Mouse (Mus musculus) heart, embryonic 12.5 days (tissue): Measurements from ENCODE around the gene Cenpx. TPM values are rescaled to one million over a fixed set of nuclear protein-coding genes. Genes with fewer than 3 reads are reported as not detected.

Source experiments
- ATAC-seq: fragments of 200-750 bp; cut with Nextera tagmentation; 2 replicates; pipeline ENCODE4 v1.8.0; 2017; ENCODE audit warnings: moderate TSS enrichment, moderate library complexity; ENCODE audit not compliant: insufficient number of reproducible peaks, low FRiP score
- H3K27ac ChIP-seq: fragments of 300-500 bp; sonication (generic); 2 replicates; pipeline ENCODE4 v1.5.1; 2016; ENCODE audit warnings: mild to moderate bottlenecking, moderate library complexity; ENCODE audit not compliant: poor library complexity, severe bottlenecking
- H3K27me3 ChIP-seq: fragments of 300-500 bp; sonication (generic); replicated peaks from 2 replicates; pipeline ENCODE4 v1.6.1; 2016; ENCODE audit warnings: mild to moderate bottlenecking, moderate library complexity
- H3K36me3 ChIP-seq: fragments of 300-500 bp; sonication (generic); 2 replicates; pipeline ENCODE4 v1.6.1; 2016; ENCODE audit warnings: mild to moderate bottlenecking, moderate library complexity
- H3K4me1 ChIP-seq: fragments of 300-500 bp; sonication (generic); replicated peaks from 2 replicates; pipeline ENCODE4 v1.6.1; 2016; ENCODE audit warnings: mild to moderate bottlenecking
- H3K4me2 ChIP-seq: fragments of 300-500 bp; sonication (generic); 2 replicates; pipeline ENCODE4 v1.6.1; 2016; ENCODE audit warnings: mild to moderate bottlenecking, moderate library complexity
- H3K4me3 ChIP-seq: fragments of 300-500 bp; sonication (generic); 2 replicates; pipeline ENCODE4 v1.5.1; 2016; ENCODE audit warnings: mild to moderate bottlenecking
- H3K9ac ChIP-seq: fragments of 300-500 bp; sonication (generic); 2 replicates; pipeline ENCODE4 v1.6.1; 2016; ENCODE audit warnings: mild to moderate bottlenecking, moderate library complexity
- H3K9me3 ChIP-seq: fragments of 300-500 bp; sonication (generic); replicated peaks from 2 replicates; pipeline ENCODE4 v1.6.1; 2016; ENCODE audit warnings: mild to moderate bottlenecking, moderate library complexity
- WGBS: fragments of 180-500 bp; shearing (Covaris S2); methylation state at CpG from one replicate; pipeline ENCODE4 v1.1.7; 2016; 5-methylcytosine and 5-hydroxymethylcytosine counted together
- polyA plus RNA-seq: library from polyadenylated mRNA; unstranded; fragments of >200 nt; fragmentation: Nextera tagmentation; extraction: Ambion mirVana; gene quantifications from 2 replicates; pipeline ENCODE4 v1.2.1, GENCODE M21; 2016

The Cenpx gene
- polyA plus RNA-seq, 1 experiment from 2014 or later, result 119 TPM

- no peak overlapping the region for H3K27ac ChIP-seq
- 85% methylated on average over 11 of the region's 11 CpGs for WGBS
- no peaks in the 10 kb centered on the region for H3K9me3 ChIP-seq
- H3K27me3 ChIP-seq, result peaks cover 59% of the 10 kb centered on the region
- no peak overlapping the region for H3K9ac ChIP-seq
- peaks cover 28% of the 10 kb centered on the region for H3K4me1 ChIP-seq
- no peak for ATAC-seq
- peaks cover 22% of the 10 kb centered on the region for H3K36me3 ChIP-seq
- no peak overlapping the region for H3K4me2 ChIP-seq
- H3K4me3 ChIP-seq, result no peak overlapping the region
These were observed 9.3 kb upstream of the Cenpx start for GRCm38 (mm10) chr11:120722761-120723382.

- Histone ChIP-seq H3K9me3 (no peaks in the 10 kb centered on the region), H3K4me2 (peak overlapping the region; percentile 99), H3K4me3 (peak overlapping the region; percentile 72), H3K27me3 (peaks cover 59% of the 10 kb centered on the region), H3K9ac (peak overlapping the region; percentile 84), H3K27ac (no peak overlapping the region), H3K36me3 (peaks cover 29% of the 10 kb centered on the region), H3K4me1 (peaks cover 28% of the 10 kb centered on the region)
- 21% methylated on average over 21 of the region's 21 CpGs for WGBS
- ATAC-seq, result no peak
These were observed 8.6 kb upstream of the Cenpx start for GRCm38 (mm10) chr11:120722067-120722630.

- no peak within 1 kb of the TSS for H3K27ac ChIP-seq
- WGBS, result under 1% methylated on average over 81 of the region's 90 CpGs
- peak; percentile 67 for ATAC-seq
These were observed 7.9 kb upstream of the Cenpx start, which contains the start of gene Rac3 for GRCm38 (mm10) chr11:120721124-120722066. Rac3 (plus strand) TSS chr11:120721470.

GRCm38 (mm10) chr11:120720450-120720849, 6.9 kb upstream of the Cenpx start:
- H3K27me3 ChIP-seq, result peaks cover 49% of the 10 kb centered on the region
- 0 out of 2 replicates have a peak, but pooled peaks have one; percentile 8 for ATAC-seq
- peak overlapping the region; percentile 99 for H3K4me2 ChIP-seq
- WGBS, result 12% methylated on average over 17 of the region's 17 CpGs
- H3K36me3 ChIP-seq, result peaks cover 39% of the 10 kb centered on the region
- H3K4me1 ChIP-seq, result peaks cover 18% of the 10 kb centered on the region
- peak overlapping the region; percentile 72 for H3K4me3 ChIP-seq
- peak overlapping the region; percentile 84 for H3K9ac ChIP-seq
- no peak overlapping the region for H3K27ac ChIP-seq
- no peaks in the 10 kb centered on the region for H3K9me3 ChIP-seq

More at GRCm38 (mm10) chr11:120721124-120722066, 7.9 kb upstream of the Cenpx start, which contains the start of gene Rac3:
- peak within 1 kb of the TSS; percentile 84 for H3K9ac ChIP-seq
- H3K9me3 ChIP-seq, result no peaks in the 10 kb centered on the region
- peak within 1 kb of the TSS; percentile 99 for H3K4me2 ChIP-seq
- H3K36me3 ChIP-seq, result peaks cover 34% of the 10 kb centered on the region
- peak within 1 kb of the TSS; percentile 72 for H3K4me3 ChIP-seq
- H3K4me1 ChIP-seq, result peaks cover 22% of the 10 kb centered on the region
- peaks cover 59% of the 10 kb centered on the region for H3K27me3 ChIP-seq

GRCm38 (mm10) chr11:120719841-120720376, 6.4 kb upstream of the Cenpx start:
- 91% methylated on average over 13 of the region's 13 CpGs for WGBS
- Histone ChIP-seq H3K9ac (no peak overlapping the region), H3K36me3 (peaks cover 39% of the 10 kb centered on the region), H3K27ac (no peak overlapping the region), H3K4me3 (no peak overlapping the region), H3K4me2 (no peak overlapping the region), H3K27me3 (peaks cover 45% of the 10 kb centered on the region), H3K4me1 (peaks cover 22% of the 10 kb centered on the region), H3K9me3 (no peaks in the 10 kb centered on the region)
- no peak for ATAC-seq

GRCm38 (mm10) chr11:120719242-120719641, 5.7 kb upstream of the Cenpx start:
- H3K27me3 ChIP-seq, result peaks cover 45% of the 10 kb centered on the region
- WGBS, result 91% methylated on average over 9 of the region's 9 CpGs
- H3K4me2 ChIP-seq, result no peak overlapping the region
- H3K36me3 ChIP-seq, result peaks cover 39% of the 10 kb centered on the region
- H3K9ac ChIP-seq, result no peak overlapping the region
- peaks cover 28% of the 10 kb centered on the region for H3K4me1 ChIP-seq
- no peak for ATAC-seq
- H3K27ac ChIP-seq, result no peak overlapping the region
- no peak overlapping the region for H3K4me3 ChIP-seq
- H3K9me3 ChIP-seq, result no peaks in the 10 kb centered on the region

GRCm38 (mm10) chr11:120715131-120715530, 1.6 kb upstream of the Cenpx start:
- Histone ChIP-seq H3K4me2 (peak overlapping the region; percentile 96), H3K27ac (no peak overlapping the region), H3K4me3 (no peak overlapping the region), H3K4me1 (peaks cover 19% of the 10 kb centered on the region), H3K9me3 (no peaks in the 10 kb centered on the region), H3K9ac (no peak overlapping the region), H3K36me3 (peaks cover 49% of the 10 kb centered on the region), H3K27me3 (peaks cover 9% of the 10 kb centered on the region)
- 85% methylated on average over 9 of the region's 9 CpGs for WGBS
- ATAC-seq, result no peak

GRCm38 (mm10) chr11:120714546-120714945, 1.0 kb upstream of the Cenpx start:
- Histone ChIP-seq H3K27me3 (peaks cover 4% of the 10 kb centered on the region; the same call in 1 of the 2 replicates), H3K4me3 (peak overlapping the region; percentile 55), H3K9me3 (no peaks in the 10 kb centered on the region), H3K27ac (no peak overlapping the region), H3K9ac (peak overlapping the region; percentile 71), H3K36me3 (peaks cover 49% of the 10 kb centered on the region), H3K4me2 (peak overlapping the region; percentile 96), H3K4me1 (peaks cover 19% of the 10 kb centered on the region)
- 47% methylated on average over 10 of the region's 10 CpGs for WGBS
- no peak for ATAC-seq

- Histone ChIP-seq H3K27me3 (no peaks in the 10 kb centered on the region), H3K4me3 (peak overlapping the region; percentile 55), H3K4me1 (peaks cover 21% of the 10 kb centered on the region), H3K9me3 (no peaks in the 10 kb centered on the region), H3K4me2 (peak overlapping the region; percentile 96), H3K9ac (peak overlapping the region; percentile 65), H3K36me3 (peaks cover 45% of the 10 kb centered on the region), H3K27ac (peak overlapping the region; percentile 45)
- peak; percentile 34 for ATAC-seq
- WGBS, result under 1% methylated on average over 38 of the region's 38 CpGs
These were observed 568 bp downstream of the Cenpx start for GRCm38 (mm10) chr11:120712771-120713568.

GRCm38 (mm10) chr11:120711980-120712604, 1.4 kb downstream of the Cenpx start:
- peaks cover 30% of the 10 kb centered on the region for H3K4me1 ChIP-seq
- H3K27ac ChIP-seq, result no peak overlapping the region
- no peaks in the 10 kb centered on the region for H3K9me3 ChIP-seq
- H3K4me2 ChIP-seq, result peak overlapping the region; percentile 96
- 0 out of 2 replicates have a peak overlapping the region, but pooled peaks have one; percentile 65 for H3K9ac ChIP-seq
- no peak overlapping the region for H3K4me3 ChIP-seq
- WGBS, result 62% methylated on average over 8 of the region's 8 CpGs
- ATAC-seq, result no peak
- H3K36me3 ChIP-seq, result peaks cover 36% of the 10 kb centered on the region
- no peaks in the 10 kb centered on the region for H3K27me3 ChIP-seq
